Mouse (Mus musculus): Measurements from ENCODE around the gene Ppp1r14b.

GRCm38 (mm10) chr19:6969291-6969664 lies 5.5 kb upstream of the Ppp1r14b start:
- no peak for TF ChIP-seq POLR2A (IDR thresholded peaks at IDR 0.05; ENCODE audit: insufficient read depth, low read length)
- no peak for TF ChIP-seq CTCF (IDR thresholded peaks at IDR 0.05; ENCODE audit: low read depth, low read length)

All from ES-Bruce4 (cell line).